Mouse (Mus musculus) intestine, embryonic 14.5 days (tissue): ENCODE results near the gene Ptprt. TPM values are rescaled to one million over a fixed set of nuclear protein-coding genes. Genes with fewer than 3 reads are reported as not detected.

Source experiments
- ATAC-seq: fragments of 200-750 bp; cut with Nextera tagmentation; replicated peaks from 2 replicates; pipeline ENCODE4 v1.8.0; 2017; ENCODE audit warnings: low read depth, moderate number of reproducible peaks, moderate TSS enrichment, moderate library complexity; ENCODE audit not compliant: low FRiP score, low TSS enrichment
- DNase-seq: peaks from one replicate; pipeline ENCODE4 v3.0.0-alpha.2; 2018; ENCODE audit warnings: low spot score
- H3K27ac ChIP-seq: fragments of 300-500 bp; sonication (generic); 2 replicates; pipeline ENCODE4 v1.5.1; 2014; ENCODE audit warnings: low read depth, mild to moderate bottlenecking, control low read depth
- H3K27me3 ChIP-seq: fragments of 300-500 bp; sonication (generic); replicated peaks from 2 replicates; pipeline ENCODE4 v1.6.1; 2014; ENCODE audit warnings: low read length, control low read depth; ENCODE audit not compliant: control insufficient read depth, insufficient read depth
- H3K36me3 ChIP-seq: fragments of 300-500 bp; sonication (generic); 2 replicates; pipeline ENCODE4 v1.6.1; 2014; ENCODE audit warnings: low read length, control low read depth; ENCODE audit not compliant: control insufficient read depth, insufficient read depth
- H3K4me1 ChIP-seq: fragments of 300-500 bp; sonication (generic); replicated peaks from 2 replicates; pipeline ENCODE4 v1.6.1; 2014; ENCODE audit warnings: low read length, control low read depth, mixed read lengths; ENCODE audit not compliant: control insufficient read depth, insufficient read depth
- H3K4me2 ChIP-seq: fragments of 300-500 bp; sonication (generic); 2 replicates; pipeline ENCODE4 v1.6.1; 2014; ENCODE audit warnings: low read length
- H3K4me3 ChIP-seq: fragments of 300-500 bp; sonication (generic); 2 replicates; pipeline ENCODE4 v1.5.1; 2014; ENCODE audit warnings: low read depth, low read length, control low read depth, mixed read lengths
- H3K9ac ChIP-seq: fragments of 300-500 bp; sonication (generic); 2 replicates; pipeline ENCODE4 v1.6.1; 2014; ENCODE audit warnings: mild to moderate bottlenecking, low read length
- H3K9me3 ChIP-seq: fragments of 300-500 bp; sonication (generic); 2 replicates; pipeline ENCODE4 v1.6.1; 2016; ENCODE audit warnings: low read length, control low read depth; ENCODE audit not compliant: control insufficient read depth
- WGBS: fragments of 180-500 bp; shearing (Covaris S2); extraction: QIAGEN DNeasy Blood & Tissue Kit; methylation state at CpG from one replicate; pipeline ENCODE4 v1.1.7; 2014; 5-methylcytosine and 5-hydroxymethylcytosine counted together
- polyA plus RNA-seq: library from polyadenylated mRNA; unstranded; fragments of >200 nt; fragmentation: Nextera tagmentation; extraction: Ambion mirVana; gene quantifications from 2 replicates; pipeline ENCODE4 v1.2.1, GENCODE M21; 2014

Gene Ptprt
- polyA plus RNA-seq, 1 experiment from 2014 or later = 1.4 TPM

DNA sequence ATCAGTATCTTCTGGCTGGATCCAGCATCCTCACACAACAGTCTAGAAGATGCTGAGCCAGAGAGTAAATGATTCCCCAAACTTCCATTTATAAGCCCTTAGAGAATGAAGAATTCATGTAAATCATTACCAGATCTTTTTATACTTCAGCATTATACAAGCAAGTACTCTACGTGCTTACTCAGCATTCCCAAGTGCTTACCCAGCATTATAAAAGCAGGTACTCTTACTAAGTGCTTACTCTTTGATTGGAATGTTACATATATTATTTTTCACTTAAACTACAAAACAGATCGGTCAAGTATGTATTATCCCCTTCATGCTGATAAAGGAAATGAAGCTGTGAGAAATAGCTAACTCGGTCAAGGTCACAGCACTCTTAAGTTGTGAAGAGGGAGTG is 758.8 kb downstream of the Ptprt start:
- H3K4me2 ChIP-seq = no peak overlapping the region
- no peak overlapping the region for H3K4me3 ChIP-seq
- no peak overlapping the region for H3K27ac ChIP-seq
- no peaks in the 10 kb centered on the region for H3K36me3 ChIP-seq
- ATAC-seq (no peak), DNase-seq (no peak)
- no peaks in the 10 kb centered on the region for H3K27me3 ChIP-seq
- no peaks in the 10 kb centered on the region for H3K9me3 ChIP-seq
- no peak overlapping the region for H3K9ac ChIP-seq
- H3K4me1 ChIP-seq = no peaks in the 10 kb centered on the region
- 85% methylated on average over 3 of the region's 3 CpGs for WGBS

DNA sequence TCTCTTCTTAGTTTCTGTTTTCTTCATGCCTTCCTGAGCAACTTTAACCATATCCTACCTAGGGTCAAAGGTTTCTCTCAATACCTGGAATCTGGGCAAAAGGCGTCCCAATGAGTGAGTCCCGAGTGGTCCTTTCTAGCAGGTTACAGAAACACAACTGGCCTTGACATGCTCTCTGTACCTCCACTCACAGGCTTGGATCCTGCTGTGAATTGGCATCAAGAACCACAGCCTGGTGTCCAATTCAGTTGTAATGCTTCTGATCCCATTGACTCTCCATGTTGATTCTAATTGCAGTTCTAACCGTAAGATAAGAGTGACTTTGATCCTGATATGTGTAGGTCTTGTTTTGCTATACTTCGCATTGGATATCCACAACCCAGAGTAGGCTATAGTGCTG is 776.5 kb downstream of the Ptprt start:
- Histone ChIP-seq H3K27ac (no peak overlapping the region), H3K4me2 (no peak overlapping the region), H3K4me3 (no peak overlapping the region), H3K9ac (no peak overlapping the region), H3K9me3 (no peaks in the 10 kb centered on the region), H3K36me3 (no peaks in the 10 kb centered on the region), H3K4me1 (no peaks in the 10 kb centered on the region), H3K27me3 (no peaks in the 10 kb centered on the region)
- DNase-seq = no peak
- ATAC-seq = no peak
- WGBS = 88% methylated on average over 4 of the region's 4 CpGs

GRCm38 (mm10) chr2:161882580-161882979 is 778.4 kb downstream of the Ptprt start:
- Histone ChIP-seq H3K4me1 (no peaks in the 10 kb centered on the region), H3K9ac (no peak overlapping the region), H3K4me2 (no peak overlapping the region), H3K27ac (no peak overlapping the region), H3K9me3 (no peaks in the 10 kb centered on the region), H3K4me3 (no peak overlapping the region), H3K36me3 (no peaks in the 10 kb centered on the region), H3K27me3 (no peaks in the 10 kb centered on the region)
- 75% methylated on average over 4 of the region's 4 CpGs for WGBS
- no peak for ATAC-seq
- DNase-seq = no peak

DNA sequence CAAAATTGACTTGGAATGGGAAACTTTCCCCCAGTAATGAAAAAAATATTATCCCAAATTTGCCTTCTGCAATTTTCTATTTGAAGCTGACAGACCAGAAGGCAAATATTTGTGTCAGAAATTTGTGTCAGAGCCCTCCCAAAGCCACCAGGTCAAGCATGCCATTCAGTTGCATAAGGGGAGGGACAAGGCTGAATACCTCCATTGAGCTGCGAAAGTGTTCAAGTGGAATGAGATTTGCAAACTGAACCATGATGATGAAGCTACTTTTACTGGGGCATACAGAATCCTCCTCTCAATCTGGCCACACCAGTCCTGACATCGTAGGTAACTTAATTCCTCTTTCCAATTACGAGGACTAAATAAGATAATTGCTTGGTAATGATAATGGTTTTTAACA is 780.0 kb downstream of the Ptprt start:
- no peak for ATAC-seq
- Histone ChIP-seq H3K4me2 (no peak overlapping the region), H3K27ac (no peak overlapping the region), H3K36me3 (no peaks in the 10 kb centered on the region), H3K9me3 (no peaks in the 10 kb centered on the region), H3K9ac (no peak overlapping the region), H3K4me1 (no peaks in the 10 kb centered on the region), H3K4me3 (no peak overlapping the region), H3K27me3 (no peaks in the 10 kb centered on the region)
- WGBS = 87% methylated on average over 3 of the region's 3 CpGs
- no peak for DNase-seq

- Histone ChIP-seq H3K9me3 (no peaks in the 10 kb centered on the region), H3K36me3 (no peaks in the 10 kb centered on the region), H3K27ac (no peak overlapping the region), H3K4me2 (no peak overlapping the region), H3K4me1 (no peaks in the 10 kb centered on the region), H3K4me3 (no peak overlapping the region), H3K27me3 (no peaks in the 10 kb centered on the region), H3K9ac (no peak overlapping the region)
- ATAC-seq (no peak), DNase-seq (no peak)
- WGBS = 48% methylated on average over 4 of the region's 4 CpGs
These were observed 795.7 kb downstream of the Ptprt start for GRCm38 (mm10) chr2:161865231-161865630.

DNA sequence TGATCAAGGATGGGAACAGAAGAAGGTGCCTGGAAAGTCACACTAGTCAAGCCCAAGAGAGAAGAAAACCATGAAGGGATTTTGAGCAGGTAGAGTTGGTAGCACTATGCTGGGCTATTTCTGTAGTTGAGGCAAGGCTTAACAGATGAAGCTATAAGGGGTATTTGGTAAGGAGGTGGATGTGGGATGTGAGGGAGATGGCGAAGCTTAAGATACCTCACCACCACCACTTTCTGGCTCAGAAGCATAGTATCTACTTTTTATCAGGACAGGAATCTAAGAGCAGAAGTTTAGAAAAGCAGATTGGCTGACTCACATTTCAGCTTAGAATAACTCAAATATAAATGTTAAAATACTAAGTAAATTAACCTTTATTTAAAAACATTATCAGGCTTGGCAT is 802.1 kb downstream of the Ptprt start:
- DNase-seq (no peak), ATAC-seq (no peak)
- H3K9ac ChIP-seq = no peak overlapping the region
- H3K4me2 ChIP-seq = no peak overlapping the region
- no peaks in the 10 kb centered on the region for H3K36me3 ChIP-seq
- H3K9me3 ChIP-seq = no peaks in the 10 kb centered on the region
- H3K27ac ChIP-seq = no peak overlapping the region
- no peak overlapping the region for H3K4me3 ChIP-seq
- 92% methylated on average over 1 of the region's 1 CpGs for WGBS
- H3K27me3 ChIP-seq = no peaks in the 10 kb centered on the region
- H3K4me1 ChIP-seq = no peaks in the 10 kb centered on the region

- Histone ChIP-seq H3K36me3 (no peaks in the 10 kb centered on the region), H3K4me2 (no peak overlapping the region), H3K27me3 (no peaks in the 10 kb centered on the region), H3K4me3 (no peak overlapping the region), H3K4me1 (no peaks in the 10 kb centered on the region), H3K9ac (no peak overlapping the region), H3K27ac (no peak overlapping the region), H3K9me3 (no peaks in the 10 kb centered on the region)
- ATAC-seq = no peak
- 71% methylated on average over 1 of the region's 1 CpGs for WGBS
- DNase-seq = no peak
These were observed 802.6 kb downstream of the Ptprt start for GRCm38 (mm10) chr2:161858361-161858760.

DNA sequence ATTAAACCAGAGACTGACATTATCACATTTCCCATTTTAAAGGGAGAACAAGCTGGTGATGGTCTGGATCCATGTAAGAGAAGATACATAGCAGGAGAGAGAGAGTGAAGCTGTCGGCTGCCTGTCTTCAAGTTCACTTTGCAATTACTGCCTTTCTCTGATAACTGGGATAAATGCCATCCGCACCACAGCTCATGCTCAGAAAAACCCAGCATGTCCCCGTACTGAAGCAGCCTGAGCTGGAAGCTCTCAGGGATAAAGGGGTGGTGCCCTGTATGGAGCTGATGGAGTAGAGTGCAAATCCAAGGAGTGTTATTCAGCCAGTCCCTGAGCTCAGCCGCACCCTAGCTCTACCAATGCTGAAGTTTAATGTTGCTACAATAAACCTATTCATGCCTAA is 825.9 kb downstream of the Ptprt start:
- Histone ChIP-seq H3K9me3 (no peaks in the 10 kb centered on the region), H3K4me2 (no peak overlapping the region), H3K36me3 (no peaks in the 10 kb centered on the region), H3K27ac (no peak overlapping the region), H3K4me1 (no peaks in the 10 kb centered on the region), H3K27me3 (no peaks in the 10 kb centered on the region), H3K4me3 (no peak overlapping the region), H3K9ac (no peak overlapping the region)
- ATAC-seq (no peak), DNase-seq (no peak)
- 76% methylated on average over 4 of the region's 4 CpGs for WGBS

- ATAC-seq (no peak), DNase-seq (no peak)
- WGBS = 82% methylated on average over 2 of the region's 2 CpGs
- no peaks in the 10 kb centered on the region for H3K27me3 ChIP-seq
- H3K4me1 ChIP-seq = no peaks in the 10 kb centered on the region
- H3K4me2 ChIP-seq = no peak overlapping the region
- no peaks in the 10 kb centered on the region for H3K9me3 ChIP-seq
- no peak overlapping the region for H3K4me3 ChIP-seq
- H3K36me3 ChIP-seq = no peaks in the 10 kb centered on the region
- H3K27ac ChIP-seq = no peak overlapping the region
- no peak overlapping the region for H3K9ac ChIP-seq
These were observed 827.1 kb downstream of the Ptprt start for GRCm38 (mm10) chr2:161833846-161834245.
